Mouse (Mus musculus) CH12.LX (cell line): ENCODE results near the gene Spink8.

ENCODE experiments used
- CTCF ChIP-seq, 2 experiments: IDR thresholded peaks in 1 of 2; conservative IDR thresholded peaks in 1 of 2; 2 replicates each; pipeline ENCODE4 v1.5.1; 2011 to 2012; ENCODE audit warnings: low read depth in 2 of 2, low read length in 2 of 2, improper control_type of control experiment in 1 of 2, inconsistent platforms in 1 of 2, mild to moderate bottlenecking in 1 of 2, moderate library complexity in 1 of 2
- E2F4 ChIP-seq: IDR thresholded peaks from 2 replicates; pipeline ENCODE4 v1.6.1; 2011; ENCODE audit warnings: low read depth, low read length, improper control_type of control experiment; ENCODE audit not compliant: insufficient replicate concordance
- ELF1 ChIP-seq: IDR thresholded peaks from 2 replicates; pipeline ENCODE4 v1.6.1; 2014; ENCODE audit warnings: low read depth, mild to moderate bottlenecking, inconsistent platforms, low read length, improper control_type of control experiment
- EP300 ChIP-seq: IDR thresholded peaks from 2 replicates; pipeline ENCODE4 v1.6.1; 2011; ENCODE audit warnings: low read length, improper control_type of control experiment
- HCFC1 ChIP-seq: IDR thresholded peaks from 2 replicates; pipeline ENCODE4 v1.6.1; 2012; ENCODE audit warnings: low read depth, mild to moderate bottlenecking, inconsistent platforms, low read length, improper control_type of control experiment
- KAT2A ChIP-seq: IDR thresholded peaks from 2 replicates; pipeline ENCODE4 v1.6.1; 2012; ENCODE audit warnings: low read length, improper control_type of control experiment, inconsistent platforms; ENCODE audit not compliant: insufficient replicate concordance
- ZC3H11A ChIP-seq: IDR thresholded peaks from 2 replicates; pipeline ENCODE4 v1.6.1; 2012; ENCODE audit warnings: low read depth, mild to moderate bottlenecking, inconsistent platforms, low read length, improper control_type of control experiment
- ZNF384 ChIP-seq: IDR thresholded peaks from 2 replicates; pipeline ENCODE4 v1.6.1; 2012; ENCODE audit warnings: low read depth, low read length, improper control_type of control experiment, inconsistent platforms

- TF ChIP-seq ELF1, result no peak
- no peak for TF ChIP-seq ZC3H11A
- no peak for TF ChIP-seq KAT2A
- TF ChIP-seq E2F4, result no peak
- no peak for TF ChIP-seq HCFC1
- peak; percentile 69 to 70; a peak in 3 of 4 replicates for TF ChIP-seq CTCF (conservative IDR thresholded peaks at IDR 0.05 in 1 of 2, IDR thresholded peaks at IDR 0.05 in 1 of 2; ENCODE audit: low read depth in 2 of 2, low read length in 2 of 2)
- TF ChIP-seq ZNF384, result no peak
- TF ChIP-seq EP300, result no peak
These were observed 14.0 kb upstream of the Spink8 start for GRCm38 (mm10) chr9:109798051-109798450.
